Mouse (Mus musculus) stomach, embryonic 16.5 days (tissue): ENCODE measurements at regions not wholly inside any gene's neighbourhood (a gene's known extent, or its start where the extent isn't known, plus 50 kb on each side); places are given as distances from the start of the nearest gene placed in this dataset.

Experiments
- ATAC-seq: fragments of 200-750 bp; cut with Nextera tagmentation; 2 replicates; pipeline ENCODE4 v1.8.0; 2017; ENCODE audit warnings: moderate number of reproducible peaks, moderate TSS enrichment; ENCODE audit not compliant: insufficient read depth, low FRiP score
- H3K27ac ChIP-seq: fragments of 300-500 bp; sonication (generic); 2 replicates; pipeline ENCODE4 v1.5.1; 2014; ENCODE audit warnings: low read length
- H3K27me3 ChIP-seq: fragments of 300-500 bp; sonication (generic); 2 replicates; pipeline ENCODE4 v1.6.1; 2014; ENCODE audit warnings: low read length, control low read depth, mixed read lengths; ENCODE audit not compliant: control insufficient read depth, insufficient read depth
- H3K36me3 ChIP-seq: fragments of 300-500 bp; sonication (generic); 2 replicates; pipeline ENCODE4 v1.6.1; 2014; ENCODE audit warnings: low read length; ENCODE audit not compliant: control insufficient read depth, insufficient read depth
- H3K4me1 ChIP-seq: fragments of 300-500 bp; sonication (generic); 2 replicates; pipeline ENCODE4 v1.6.1; 2014; ENCODE audit warnings: low read length, control low read depth, mixed read lengths; ENCODE audit not compliant: control insufficient read depth, insufficient read depth
- H3K4me2 ChIP-seq: fragments of 300-500 bp; sonication (generic); 2 replicates; pipeline ENCODE4 v1.6.1; 2014; ENCODE audit warnings: low read depth, low read length, mixed read lengths
- H3K4me3 ChIP-seq: fragments of 300-500 bp; sonication (generic); replicated peaks from 2 replicates; pipeline ENCODE4 v1.5.1; 2014; ENCODE audit warnings: mild to moderate bottlenecking, low read length
- H3K9ac ChIP-seq: fragments of 300-500 bp; sonication (generic); 2 replicates; pipeline ENCODE4 v1.6.1; 2014; ENCODE audit warnings: low read length
- H3K9me3 ChIP-seq: fragments of 300-500 bp; sonication (generic); replicated peaks from 2 replicates; pipeline ENCODE4 v1.6.1; 2016; ENCODE audit warnings: low read length, control low read depth; ENCODE audit not compliant: control insufficient read depth
- WGBS: fragments of 180-500 bp; shearing (Covaris S2); extraction: QIAGEN DNeasy Blood & Tissue Kit; methylation state at CpG from one replicate; pipeline ENCODE4 v1.1.7; 2014; 5-methylcytosine and 5-hydroxymethylcytosine counted together

GRCm38 (mm10) chr8:12073311-12073999, 205.2 kb upstream of the A230072I06Rik start:
- Histone ChIP-seq H3K27me3 (no peaks in the 10 kb centered on the region), H3K4me2 (no peak overlapping the region), H3K36me3 (no peaks in the 10 kb centered on the region), H3K9me3 (no peaks in the 10 kb centered on the region), H3K4me3 (no peak overlapping the region), H3K9ac (no peak overlapping the region), H3K27ac (no peak overlapping the region), H3K4me1 (no peaks in the 10 kb centered on the region)
- WGBS = 60% methylated on average over 6 of the region's 6 CpGs
- peak; percentile 49 for ATAC-seq

- Histone ChIP-seq H3K36me3 (no peaks in the 10 kb centered on the region), H3K9me3 (no peaks in the 10 kb centered on the region), H3K9ac (no peak overlapping the region), H3K27ac (no peak overlapping the region), H3K4me3 (no peak overlapping the region), H3K4me1 (no peaks in the 10 kb centered on the region), H3K4me2 (no peak overlapping the region), H3K27me3 (no peaks in the 10 kb centered on the region)
- ATAC-seq = no peak
- WGBS = 80% methylated on average over 3 of the region's 3 CpGs
Measured at GRCm38 (mm10) chr8:12075943-12076342, 202.7 kb upstream of the A230072I06Rik start.

GRCm38 (mm10) chr8:12076811-12077375, 201.7 kb upstream of the A230072I06Rik start:
- no peak overlapping the region for H3K27ac ChIP-seq
- H3K4me2 ChIP-seq = no peak overlapping the region
- no peaks in the 10 kb centered on the region for H3K4me1 ChIP-seq
- no peak for ATAC-seq
- no peak overlapping the region for H3K4me3 ChIP-seq
- no peaks in the 10 kb centered on the region for H3K9me3 ChIP-seq
- WGBS = 73% methylated on average over 10 of the region's 10 CpGs
- H3K36me3 ChIP-seq = no peaks in the 10 kb centered on the region
- no peak overlapping the region for H3K9ac ChIP-seq
- H3K27me3 ChIP-seq = no peaks in the 10 kb centered on the region

GRCm38 (mm10) chr8:12077896-12078295, 200.7 kb upstream of the A230072I06Rik start:
- no peak for ATAC-seq
- Histone ChIP-seq H3K9me3 (no peaks in the 10 kb centered on the region), H3K4me1 (no peaks in the 10 kb centered on the region), H3K4me3 (no peak overlapping the region), H3K9ac (no peak overlapping the region), H3K36me3 (no peaks in the 10 kb centered on the region), H3K27ac (no peak overlapping the region), H3K4me2 (no peak overlapping the region), H3K27me3 (no peaks in the 10 kb centered on the region)
- WGBS = 73% methylated on average over 2 of the region's 2 CpGs

GRCm38 (mm10) chr8:12078679-12079566, 199.7 kb upstream of the A230072I06Rik start:
- Histone ChIP-seq H3K27me3 (no peaks in the 10 kb centered on the region), H3K27ac (no peak overlapping the region), H3K9me3 (no peaks in the 10 kb centered on the region), H3K4me2 (no peak overlapping the region), H3K9ac (no peak overlapping the region), H3K4me3 (no peak overlapping the region), H3K36me3 (no peaks in the 10 kb centered on the region), H3K4me1 (no peaks in the 10 kb centered on the region)
- ATAC-seq = no peak
- 71% methylated on average over 14 of the region's 14 CpGs for WGBS

- 83% methylated on average over 5 of the region's 5 CpGs for WGBS
- Histone ChIP-seq H3K36me3 (no peaks in the 10 kb centered on the region), H3K4me3 (no peak overlapping the region), H3K9ac (no peak overlapping the region), H3K9me3 (no peaks in the 10 kb centered on the region), H3K27ac (no peak overlapping the region), H3K27me3 (no peaks in the 10 kb centered on the region), H3K4me2 (no peak overlapping the region), H3K4me1 (no peaks in the 10 kb centered on the region)
- ATAC-seq = no peak
Measured at GRCm38 (mm10) chr8:12081536-12081935, 197.1 kb upstream of the A230072I06Rik start.

- ATAC-seq = no peak
- Histone ChIP-seq H3K4me1 (no peaks in the 10 kb centered on the region), H3K9me3 (no peaks in the 10 kb centered on the region), H3K36me3 (no peaks in the 10 kb centered on the region), H3K9ac (no peak overlapping the region), H3K27ac (no peak overlapping the region), H3K4me2 (no peak overlapping the region), H3K4me3 (no peak overlapping the region), H3K27me3 (no peaks in the 10 kb centered on the region)
- 82% methylated on average over 10 of the region's 10 CpGs for WGBS
Measured at GRCm38 (mm10) chr8:12087192-12087800, 191.3 kb upstream of the A230072I06Rik start.

GRCm38 (mm10) chr8:12100145-12100544, 178.5 kb upstream of the A230072I06Rik start:
- ATAC-seq = peak; percentile 78; the same call in 1 of the 2 replicates
- no peaks in the 10 kb centered on the region for H3K27me3 ChIP-seq
- H3K9me3 ChIP-seq = no peaks in the 10 kb centered on the region
- no peaks in the 10 kb centered on the region for H3K4me1 ChIP-seq
- H3K4me2 ChIP-seq = 0 out of 2 replicates have a peak overlapping the region, but pooled peaks have one; percentile 14
- no peaks in the 10 kb centered on the region for H3K36me3 ChIP-seq
- no peak overlapping the region for H3K9ac ChIP-seq
- no peak overlapping the region for H3K27ac ChIP-seq
- H3K4me3 ChIP-seq = no peak overlapping the region
- 49% methylated on average over 8 of the region's 8 CpGs for WGBS

- no peaks in the 10 kb centered on the region; the same call in 1 of the 2 replicates for H3K27me3 ChIP-seq
- ATAC-seq = no peak
- 65% methylated on average over 4 of the region's 4 CpGs for WGBS
- H3K4me3 ChIP-seq = no peak overlapping the region
- H3K9me3 ChIP-seq = no peaks in the 10 kb centered on the region
- no peak overlapping the region for H3K9ac ChIP-seq
- H3K4me1 ChIP-seq = no peaks in the 10 kb centered on the region
- no peak overlapping the region for H3K4me2 ChIP-seq
- H3K27ac ChIP-seq = no peak overlapping the region
- H3K36me3 ChIP-seq = no peaks in the 10 kb centered on the region
Measured at GRCm38 (mm10) chr8:12103296-12103695, 175.3 kb upstream of the A230072I06Rik start.
